Mouse (Mus musculus): ENCODE measurements around the gene Dpf2. TPM values are rescaled to one million over a fixed set of nuclear protein-coding genes. Genes with fewer than 3 reads are reported as not detected.
A peak's percentile ranks its signal among the peaks of the same experiment; 100 is the strongest.

Gene Dpf2
- polyA plus RNA-seq (2014; fragmentation: Nextera tagmentation; extraction: Ambion mirVana): 85.3 and 102 TPM in 2 replicates

DNA sequence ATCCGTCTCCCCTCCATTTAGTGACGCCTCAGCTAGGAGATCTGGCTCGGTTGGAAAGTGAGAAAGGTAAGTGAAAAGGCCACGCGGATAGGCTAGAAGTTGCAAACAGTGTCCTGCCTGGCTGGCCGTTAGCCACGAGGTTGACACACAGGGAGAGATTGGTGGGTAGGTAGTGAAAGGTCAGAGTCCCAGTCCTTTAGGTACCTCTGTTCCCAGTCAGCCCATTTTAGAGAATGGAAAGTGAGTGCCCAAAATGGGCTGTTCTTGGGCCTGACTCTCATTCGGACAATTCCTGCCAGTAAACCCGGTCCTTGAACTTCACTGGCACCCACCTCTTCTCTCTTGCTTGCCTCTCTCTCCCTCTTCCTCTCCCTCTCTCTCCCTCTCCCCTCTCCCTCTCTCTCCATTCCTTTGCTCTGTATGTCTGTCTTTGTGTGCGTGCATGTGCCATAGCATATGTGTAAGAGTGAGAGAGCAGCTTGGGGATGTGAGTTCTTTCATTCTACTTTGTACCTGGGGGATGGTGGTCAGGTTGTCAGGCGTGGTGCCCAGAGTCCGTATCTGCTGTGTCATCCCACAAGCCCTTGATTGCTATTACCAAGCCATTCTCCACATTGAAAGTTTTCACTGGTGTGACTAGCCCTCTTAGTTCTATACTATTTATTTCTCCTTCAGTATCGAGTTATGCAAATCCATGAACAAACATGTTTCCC is at the start of gene Dpf2:
Gene Dpf2, minus strand, starts transcription at position 4 of the 713 bp plus-strand sequence.
- Histone ChIP-seq H3K4me1 (ENCODE audit: control insufficient read depth, insufficient read depth, low read length) (peaks cover 31% of the 10 kb centered on the region), H3K27me3 (ENCODE audit: control insufficient read depth, insufficient read depth, low read length) (no peaks in the 10 kb centered on the region), H3K9ac (replicated peaks; ENCODE audit: low read depth, low read length) (peak within 1 kb of the TSS; percentile 81), H3K9me3 (ENCODE audit: control insufficient read depth, low read length) (no peaks in the 10 kb centered on the region), H3K4me3 (ENCODE audit: low read depth, low read length) (peak within 1 kb of the TSS; percentile 93), H3K36me3 (ENCODE audit: control insufficient read depth, insufficient read depth, low read length) (no peaks in the 10 kb centered on the region), H3K27ac (ENCODE audit: low read depth, low read length) (peak within 1 kb of the TSS; percentile 82), H3K4me2 (ENCODE audit: low read depth, low read length) (peak within 1 kb of the TSS; percentile 86)
- 21% methylated on average over 13 of the region's 13 CpGs for WGBS
- peak; percentile 69; the same call in 1 of the 2 replicates for ATAC-seq (ENCODE audit: low read depth)

DNA sequence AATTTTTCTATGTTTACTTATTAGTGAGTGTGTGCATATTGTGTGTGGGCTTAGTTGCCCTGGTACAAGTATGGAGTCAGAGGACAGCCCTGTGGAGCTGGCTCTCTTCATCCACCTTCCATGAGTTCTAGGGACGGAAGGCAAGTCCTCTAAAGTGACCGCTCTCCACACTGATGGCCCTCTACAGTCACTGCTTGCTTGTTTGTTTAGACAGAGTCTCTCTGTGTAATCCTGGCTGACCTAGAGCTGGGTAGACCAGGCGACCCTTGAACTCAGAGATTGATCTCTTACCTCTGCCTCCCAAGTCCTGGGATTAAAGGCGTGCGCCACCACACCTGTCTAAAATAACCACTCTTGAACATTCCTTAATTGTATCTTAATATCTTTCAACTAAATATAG is 44.6 kb upstream of the Dpf2 start:
- Histone ChIP-seq H3K4me2 (ENCODE audit: low read depth, low read length) (no peak overlapping the region), H3K36me3 (ENCODE audit: control insufficient read depth, insufficient read depth, low read length) (no peaks in the 10 kb centered on the region), H3K9me3 (ENCODE audit: control insufficient read depth, low read length) (no peaks in the 10 kb centered on the region), H3K4me1 (ENCODE audit: control insufficient read depth, insufficient read depth, low read length) (no peaks in the 10 kb centered on the region), H3K9ac (replicated peaks; ENCODE audit: low read depth, low read length) (no peak overlapping the region), H3K4me3 (ENCODE audit: low read depth, low read length) (no peak overlapping the region), H3K27ac (ENCODE audit: low read depth, low read length) (no peak overlapping the region), H3K27me3 (ENCODE audit: control insufficient read depth, insufficient read depth, low read length) (no peaks in the 10 kb centered on the region)
- WGBS: 90% methylated on average over 5 of the region's 5 CpGs
- ATAC-seq (ENCODE audit: low read depth): no peak

DNA sequence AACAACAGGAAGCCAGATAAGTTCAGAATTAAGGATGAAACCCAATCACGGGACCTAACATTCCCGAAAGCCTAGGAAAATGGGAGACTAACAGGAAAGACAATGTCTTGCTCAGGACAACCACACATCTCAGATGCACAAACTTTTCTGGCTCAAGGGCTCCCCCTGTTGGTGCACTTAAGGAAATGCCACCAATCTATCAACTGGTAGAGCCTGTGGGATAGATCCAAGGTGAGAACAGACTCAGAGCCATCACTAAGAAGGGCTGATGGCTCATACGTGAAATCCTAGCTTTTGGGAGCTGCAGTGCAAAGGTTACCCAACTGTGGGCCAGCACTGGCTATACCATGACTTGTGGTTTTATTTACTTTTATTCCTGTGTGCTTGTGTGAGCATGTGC is 43.9 kb upstream of the Dpf2 start:
- H3K27me3 ChIP-seq (ENCODE audit: control insufficient read depth, insufficient read depth, low read length): no peaks in the 10 kb centered on the region

DNA sequence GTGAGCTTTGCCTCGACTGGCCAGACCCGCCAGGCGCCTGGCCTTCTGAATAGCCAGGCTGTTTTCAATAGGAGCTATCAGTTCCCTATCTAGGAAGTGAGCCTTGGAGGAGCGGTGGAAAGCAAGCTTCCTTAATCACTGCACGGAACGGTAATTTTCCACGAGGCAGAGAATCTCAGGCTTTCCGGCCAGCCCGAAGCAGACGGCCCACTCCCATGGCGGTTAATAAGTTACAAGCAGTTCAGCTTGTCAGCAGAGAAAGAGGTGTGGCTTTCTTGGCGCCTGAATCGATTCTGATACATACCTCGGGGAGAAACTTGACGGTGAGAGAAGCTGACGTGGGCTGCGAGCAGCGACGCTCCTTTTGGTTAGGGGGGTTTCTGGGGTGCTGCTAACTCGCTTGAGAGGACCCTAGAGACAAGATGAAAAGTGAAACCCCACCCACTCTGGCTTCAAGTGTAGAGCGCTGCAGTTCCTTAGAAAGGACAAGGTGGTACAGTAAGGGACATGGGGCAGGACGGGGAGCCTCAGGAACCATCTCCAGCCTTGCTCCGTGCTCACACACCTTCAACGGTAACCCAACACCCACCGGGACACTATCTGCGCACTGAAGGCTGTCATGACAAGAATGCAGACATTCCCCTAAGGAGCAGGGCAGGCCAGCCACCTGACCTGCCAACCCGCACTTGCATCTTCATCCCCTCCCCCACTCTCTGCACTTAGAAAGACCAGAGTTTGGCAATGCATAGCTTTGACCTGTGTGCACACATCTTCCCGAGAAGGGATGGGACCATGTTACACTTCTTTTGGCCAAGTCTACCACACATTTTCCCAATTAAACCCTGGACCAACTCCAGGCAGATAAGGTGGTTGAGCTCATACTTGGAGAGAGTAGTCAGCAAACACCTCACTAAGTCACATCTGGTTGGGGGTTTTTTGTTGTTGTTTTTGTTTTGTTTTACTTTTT is 43.2 kb upstream of the Dpf2 start:
- Histone ChIP-seq H3K4me3 (ENCODE audit: low read depth, low read length) (no peak overlapping the region), H3K9ac (replicated peaks; ENCODE audit: low read depth, low read length) (no peak overlapping the region), H3K4me1 (ENCODE audit: control insufficient read depth, insufficient read depth, low read length) (no peaks in the 10 kb centered on the region), H3K9me3 (ENCODE audit: control insufficient read depth, low read length) (no peaks in the 10 kb centered on the region), H3K27ac (ENCODE audit: low read depth, low read length) (no peak overlapping the region), H3K36me3 (ENCODE audit: control insufficient read depth, insufficient read depth, low read length) (peaks cover 6% of the 10 kb centered on the region), H3K27me3 (ENCODE audit: control insufficient read depth, insufficient read depth, low read length) (no peaks in the 10 kb centered on the region), H3K4me2 (ENCODE audit: low read depth, low read length) (no peak overlapping the region)
- WGBS: 88% methylated on average over 28 of the region's 28 CpGs
- no peak for ATAC-seq (ENCODE audit: low read depth)

More for the DNA sequence above, 43.9 kb upstream of the Dpf2 start:
- WGBS: 29% methylated on average over 3 of the region's 3 CpGs
- H3K9ac ChIP-seq (replicated peaks; ENCODE audit: low read depth, low read length): no peak overlapping the region
- no peak overlapping the region for H3K27ac ChIP-seq (ENCODE audit: low read depth, low read length)
- H3K36me3 ChIP-seq (ENCODE audit: control insufficient read depth, insufficient read depth, low read length): peaks cover 3% of the 10 kb centered on the region
- no peaks in the 10 kb centered on the region for H3K4me1 ChIP-seq (ENCODE audit: control insufficient read depth, insufficient read depth, low read length)
- no peak overlapping the region for H3K4me3 ChIP-seq (ENCODE audit: low read depth, low read length)
- no peak overlapping the region for H3K4me2 ChIP-seq (ENCODE audit: low read depth, low read length)
- ATAC-seq (ENCODE audit: low read depth): no peak
- no peaks in the 10 kb centered on the region for H3K9me3 ChIP-seq (ENCODE audit: control insufficient read depth, low read length)

DNA sequence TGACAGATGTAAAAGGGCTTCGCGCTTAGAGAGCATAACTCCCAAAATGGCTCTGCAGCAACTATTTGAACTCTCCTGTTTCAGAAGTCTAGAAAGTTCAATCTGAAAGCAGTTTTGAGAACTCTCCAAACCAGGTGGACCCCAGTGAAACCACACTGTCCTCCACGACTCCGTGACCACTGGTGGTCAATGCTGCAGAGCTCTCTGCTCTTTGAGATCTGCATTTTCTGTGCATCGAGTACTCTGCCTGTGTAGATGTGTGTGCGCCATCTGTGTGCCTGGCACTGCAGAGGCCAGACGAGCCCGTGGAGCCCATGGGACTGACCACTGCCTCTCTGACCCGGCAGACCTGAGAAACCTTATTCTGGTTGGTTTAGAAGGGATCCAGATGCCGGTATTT is 42.1 kb upstream of the Dpf2 start:
- no peak overlapping the region for H3K4me2 ChIP-seq (ENCODE audit: low read depth, low read length)
- H3K9ac ChIP-seq (replicated peaks; ENCODE audit: low read depth, low read length): no peak overlapping the region
- H3K27me3 ChIP-seq (ENCODE audit: control insufficient read depth, insufficient read depth, low read length): no peaks in the 10 kb centered on the region
- H3K9me3 ChIP-seq (ENCODE audit: control insufficient read depth, low read length): no peaks in the 10 kb centered on the region
- H3K36me3 ChIP-seq (ENCODE audit: control insufficient read depth, insufficient read depth, low read length): peaks cover 14% of the 10 kb centered on the region
- H3K27ac ChIP-seq (ENCODE audit: low read depth, low read length): no peak overlapping the region
- no peaks in the 10 kb centered on the region for H3K4me1 ChIP-seq (ENCODE audit: control insufficient read depth, insufficient read depth, low read length)
- 98% methylated on average over 10 of the region's 10 CpGs for WGBS
- no peak for ATAC-seq (ENCODE audit: low read depth)
- no peak overlapping the region for H3K4me3 ChIP-seq (ENCODE audit: low read depth, low read length)

DNA sequence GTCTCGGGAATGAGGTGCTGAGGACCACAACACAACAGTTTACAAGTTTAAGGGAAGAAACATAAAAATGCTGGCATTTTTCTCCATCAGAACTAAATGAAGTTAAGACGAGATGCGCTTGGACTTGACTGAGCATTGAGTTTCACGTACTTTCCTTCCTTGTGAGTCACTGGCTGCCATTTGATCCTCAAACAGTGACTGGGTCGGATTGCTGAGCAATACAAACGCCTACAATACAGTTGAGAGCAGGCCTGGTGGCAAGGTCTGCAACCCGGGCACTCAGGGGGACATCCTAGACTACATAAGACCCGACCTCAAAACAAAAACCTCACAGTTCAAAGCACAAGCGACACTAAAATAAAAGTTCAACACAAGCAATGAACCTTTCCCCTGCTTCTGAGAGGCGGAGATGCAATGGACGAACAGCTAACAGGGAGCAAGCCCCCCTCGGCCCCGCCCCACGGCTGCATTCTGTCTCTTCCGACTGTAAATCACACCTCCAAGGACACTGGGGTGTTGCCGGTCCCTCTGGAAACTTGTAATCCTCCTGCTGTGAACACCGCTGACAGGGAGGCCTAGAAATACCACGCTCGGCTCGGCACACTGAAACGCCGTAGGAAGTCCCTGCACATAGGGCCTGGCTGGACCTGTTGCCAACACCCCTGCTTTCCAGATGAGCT is 41.4 kb upstream of the Dpf2 start:
- no peak for ATAC-seq (ENCODE audit: low read depth)
- no peaks in the 10 kb centered on the region for H3K9me3 ChIP-seq (ENCODE audit: control insufficient read depth, low read length)
- H3K9ac ChIP-seq (replicated peaks; ENCODE audit: low read depth, low read length): no peak overlapping the region
- WGBS: 68% methylated on average over 22 of the region's 22 CpGs
- H3K36me3 ChIP-seq (ENCODE audit: control insufficient read depth, insufficient read depth, low read length): peaks cover 14% of the 10 kb centered on the region
- no peak overlapping the region for H3K4me2 ChIP-seq (ENCODE audit: low read depth, low read length)
- H3K4me3 ChIP-seq (ENCODE audit: low read depth, low read length): no peak overlapping the region
- H3K4me1 ChIP-seq (ENCODE audit: control insufficient read depth, insufficient read depth, low read length): no peaks in the 10 kb centered on the region
- no peak overlapping the region for H3K27ac ChIP-seq (ENCODE audit: low read depth, low read length)
- no peaks in the 10 kb centered on the region for H3K27me3 ChIP-seq (ENCODE audit: control insufficient read depth, insufficient read depth, low read length)

DNA sequence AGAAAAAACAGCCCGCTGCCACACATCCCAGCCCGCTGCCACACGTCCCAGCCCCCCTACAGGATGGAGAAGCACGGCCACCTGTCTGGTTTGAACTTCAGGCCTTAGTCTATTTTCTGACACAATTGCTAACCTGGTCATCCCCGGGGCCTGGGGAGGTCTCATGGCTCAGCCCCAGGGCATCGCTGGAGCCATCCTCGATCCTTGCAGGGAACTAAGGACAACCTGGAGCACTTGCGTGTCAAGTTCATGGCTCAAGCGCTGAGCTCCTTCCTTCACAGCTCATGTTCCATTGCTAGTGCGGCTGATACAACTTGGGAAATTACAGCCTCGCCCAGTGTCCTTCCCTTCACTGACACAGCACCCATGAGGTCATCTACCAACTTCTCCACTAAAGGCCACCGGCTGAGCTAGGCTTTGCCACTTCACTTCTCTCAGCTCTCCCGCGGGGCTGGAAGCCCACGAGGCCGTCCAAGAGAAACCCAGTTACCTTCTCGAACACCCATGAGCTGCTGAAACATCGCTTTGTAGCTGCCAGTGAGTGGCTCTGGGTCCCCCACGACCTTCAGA is 40.5 kb upstream of the Dpf2 start:
- no peak overlapping the region for H3K27ac ChIP-seq (ENCODE audit: low read depth, low read length)
- WGBS: 95% methylated on average over 19 of the region's 19 CpGs

DNA sequence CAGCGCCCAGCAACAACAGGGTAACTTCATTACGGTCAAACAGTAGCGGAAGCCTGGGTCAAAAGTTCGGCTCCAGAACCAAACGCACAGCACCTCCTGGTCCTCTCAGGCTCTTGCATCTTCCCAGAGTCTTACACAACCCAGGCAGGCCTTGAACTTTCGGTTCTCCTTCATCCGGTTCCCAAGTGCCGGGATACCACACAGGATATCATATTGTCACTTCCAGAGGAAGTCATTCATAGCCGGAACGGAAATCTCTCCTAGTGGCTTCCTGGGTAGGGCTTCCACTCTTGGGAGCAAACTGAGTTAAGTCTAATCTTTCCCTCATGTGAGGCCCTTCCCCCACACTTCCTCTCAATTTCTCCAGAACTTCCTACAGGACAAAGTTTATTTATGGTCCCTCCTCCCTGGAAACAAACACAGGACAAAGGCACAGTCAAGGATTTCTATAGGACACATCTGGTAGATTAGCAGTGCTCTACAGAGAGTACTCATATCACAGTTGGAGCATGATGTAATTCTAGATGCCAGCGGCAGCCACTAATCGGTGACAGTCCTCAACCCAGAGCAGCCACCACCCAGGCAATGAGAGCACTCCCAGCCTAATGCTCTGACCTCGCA is 39.4 kb upstream of the Dpf2 start:
- no peak overlapping the region for H3K9ac ChIP-seq (replicated peaks; ENCODE audit: low read depth, low read length)
- no peak overlapping the region for H3K4me2 ChIP-seq (ENCODE audit: low read depth, low read length)
- H3K27me3 ChIP-seq (ENCODE audit: control insufficient read depth, insufficient read depth, low read length): no peaks in the 10 kb centered on the region
- peaks cover 14% of the 10 kb centered on the region for H3K36me3 ChIP-seq (ENCODE audit: control insufficient read depth, insufficient read depth, low read length)
- H3K27ac ChIP-seq (ENCODE audit: low read depth, low read length): no peak overlapping the region
- no peak for ATAC-seq (ENCODE audit: low read depth)
- no peaks in the 10 kb centered on the region for H3K9me3 ChIP-seq (ENCODE audit: control insufficient read depth, low read length)
- H3K4me3 ChIP-seq (ENCODE audit: low read depth, low read length): no peak overlapping the region
- 81% methylated on average over 13 of the region's 13 CpGs for WGBS
- H3K4me1 ChIP-seq (ENCODE audit: control insufficient read depth, insufficient read depth, low read length): no peaks in the 10 kb centered on the region

More for the DNA sequence above, 40.5 kb upstream of the Dpf2 start:
- Histone ChIP-seq H3K9me3 (ENCODE audit: control insufficient read depth, low read length) (no peaks in the 10 kb centered on the region), H3K4me3 (ENCODE audit: low read depth, low read length) (no peak overlapping the region), H3K4me2 (ENCODE audit: low read depth, low read length) (no peak overlapping the region), H3K9ac (replicated peaks; ENCODE audit: low read depth, low read length) (no peak overlapping the region), H3K4me1 (ENCODE audit: control insufficient read depth, insufficient read depth, low read length) (no peaks in the 10 kb centered on the region), H3K27me3 (ENCODE audit: control insufficient read depth, insufficient read depth, low read length) (no peaks in the 10 kb centered on the region), H3K36me3 (ENCODE audit: control insufficient read depth, insufficient read depth, low read length) (peaks cover 14% of the 10 kb centered on the region)
- ATAC-seq (ENCODE audit: low read depth): no peak
